Mouse (Mus musculus): ENCODE measurements around the gene Igsf8. TPM values are rescaled to one million over a fixed set of nuclear protein-coding genes. Genes with fewer than 3 reads are reported as not detected.

Gene Igsf8
- total RNA-seq, 2 experiments from 2014 or later: 13.8 to 16.3 TPM

- DNase-seq: no peak
- intact Hi-C loops (cut with DNase I): no loop called here
Observed at GRCm38 (mm10) chr1:172258314-172258713, 3.1 kb upstream of the Igsf8 start, which contains the start of gene Atp1a4. Gene Atp1a4, minus strand, starts transcription at chr1:172258414.

GRCm38 (mm10) chr1:172271208-172271607, 9.8 kb downstream of the Igsf8 start:
- DNase-seq: no peak
- intact Hi-C loops (cut with DNase I): no loop called here

GRCm38 (mm10) chr1:172271765-172272164, 10.3 kb downstream of the Igsf8 start:
- DNase-seq: no peak
- intact Hi-C loops (cut with DNase I): no loop called here

DNA sequence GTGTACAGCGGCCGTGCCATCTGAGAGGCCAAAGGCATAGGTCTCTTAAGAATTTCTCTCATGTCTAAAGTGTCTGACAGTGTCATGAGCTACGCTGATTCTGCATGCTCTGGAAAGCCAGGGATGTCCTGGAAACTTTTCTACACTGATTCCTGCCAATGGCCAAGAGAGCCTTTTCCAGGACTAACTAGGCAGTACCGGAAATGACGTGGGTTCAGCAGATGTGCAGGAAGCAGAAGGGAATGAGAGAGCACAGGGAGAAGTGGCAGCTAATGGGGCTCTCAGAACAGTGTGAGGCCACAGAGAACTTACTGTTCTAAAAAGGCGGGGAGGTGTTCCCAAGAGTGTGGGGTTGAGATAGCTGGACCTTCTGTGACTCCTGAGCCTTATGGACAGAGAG, 11.9 kb downstream of the Igsf8 start:
- peak; percentile 33 to 55 for DNase-seq
- intact Hi-C loops (cut with DNase I): no loop called here

- intact Hi-C loops (cut with DNase I): no loop called here
- DNase-seq: no peak
Observed at GRCm38 (mm10) chr1:172274116-172274515, 12.7 kb downstream of the Igsf8 start.

- no peak for DNase-seq
- intact Hi-C loops (cut with DNase I): no loop called here
Observed at GRCm38 (mm10) chr1:172274547-172274946, 13.1 kb downstream of the Igsf8 start.

- intact Hi-C loops (cut with DNase I): no loop called here
- DNase-seq: no peak
Observed at GRCm38 (mm10) chr1:172277172-172277571, 15.7 kb downstream of the Igsf8 start.

DNA sequence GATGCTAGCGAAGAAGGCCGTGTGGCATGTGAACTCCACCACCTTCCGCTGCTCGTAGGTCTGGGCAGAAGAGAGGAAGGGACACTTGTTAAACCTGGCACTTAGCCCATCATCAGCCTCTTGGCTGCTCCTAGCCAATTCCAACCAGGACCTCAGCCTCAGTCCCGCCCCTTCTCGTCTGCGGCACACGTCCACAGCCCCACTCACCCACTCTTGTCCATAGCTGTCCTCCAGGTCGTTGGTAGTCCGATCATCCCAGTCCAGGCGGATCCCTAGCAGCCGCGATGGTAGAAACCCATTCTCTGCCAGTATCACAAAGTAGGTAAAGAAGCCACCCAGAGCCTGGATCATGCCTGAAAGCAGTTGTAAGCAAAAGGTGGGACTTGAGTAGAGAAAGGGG, 16.9 kb downstream of the Igsf8 start:
- no peak for DNase-seq
- intact Hi-C loops (cut with DNase I): no loop called here

- intact Hi-C loops (cut with DNase I): no loop called here
- DNase-seq: no peak
Observed at GRCm38 (mm10) chr1:172279768-172280509, 18.5 kb downstream of the Igsf8 start.

GRCm38 (mm10) chr1:172281522-172282254, 20.2 kb downstream of the Igsf8 start:
- no peak for DNase-seq
- intact Hi-C loops (cut with DNase I): no loop called here

- no peak for DNase-seq
- intact Hi-C loops (cut with DNase I): no loop called here
Observed at GRCm38 (mm10) chr1:172283073-172283472, 21.6 kb downstream of the Igsf8 start.

- no peak for DNase-seq
- intact Hi-C loops (cut with DNase I): no loop called here
Observed at GRCm38 (mm10) chr1:172284221-172284620, 22.8 kb downstream of the Igsf8 start.

- DNase-seq: no peak
- intact Hi-C loops (cut with DNase I): no loop called here
Observed at GRCm38 (mm10) chr1:172286740-172287139, 25.3 kb downstream of the Igsf8 start.

DNA sequence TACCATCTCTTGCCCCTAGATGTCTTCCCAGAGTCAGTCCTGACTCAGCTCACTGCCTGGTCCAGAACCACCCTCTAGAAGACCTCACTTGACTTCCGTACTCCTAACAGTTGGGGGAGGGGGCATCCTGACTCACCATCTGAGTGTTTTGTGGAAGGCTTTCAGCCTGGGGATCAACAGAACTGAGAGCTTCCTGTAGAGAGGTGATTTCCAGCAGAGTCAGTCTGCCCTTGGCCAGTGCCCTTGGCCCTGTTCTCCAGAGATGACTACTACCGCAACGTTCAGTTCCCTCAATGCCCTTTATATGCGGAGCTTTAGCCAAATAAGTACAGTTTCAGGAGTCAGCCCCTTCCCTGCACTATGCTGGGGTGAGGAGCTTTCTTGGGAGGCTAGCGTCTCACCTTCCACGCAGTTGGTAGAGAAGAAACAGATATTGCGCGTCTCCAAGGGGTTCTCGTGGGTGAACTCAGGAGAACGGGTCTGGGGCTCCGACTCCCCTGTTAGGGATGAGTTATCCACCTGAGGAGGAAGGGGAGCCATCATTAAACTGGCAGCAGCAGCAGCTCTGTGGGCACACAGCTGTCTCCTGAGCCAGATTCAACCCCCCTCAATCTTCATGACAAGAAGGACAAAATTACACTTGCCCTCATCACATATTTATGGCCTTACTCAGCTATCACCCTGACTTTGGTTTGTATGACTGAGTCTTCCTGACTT, 27.6 kb downstream of the Igsf8 start:
- intact Hi-C loops (cut with DNase I): no loop called here
- no peak for DNase-seq

DNA sequence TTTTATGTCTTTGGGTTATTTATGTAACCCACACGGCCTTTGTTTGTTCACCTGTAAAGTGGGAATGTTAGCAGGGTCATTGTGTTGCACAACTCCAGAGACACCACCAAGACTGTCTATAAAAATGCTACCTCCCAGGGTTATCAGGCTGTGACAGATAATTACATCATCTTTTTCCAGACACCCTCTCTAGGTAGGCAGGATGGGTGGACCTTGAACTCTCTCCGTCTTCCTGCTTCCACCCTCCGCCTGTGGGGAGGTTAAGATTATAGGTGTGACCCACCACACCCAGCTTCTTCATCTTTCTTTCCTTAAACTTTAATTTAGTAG, 28.1 kb downstream of the Igsf8 start:
- intact Hi-C loops (cut with DNase I): no loop called here
- DNase-seq: no peak

GRCm38 (mm10) chr1:172292880-172293279, 31.4 kb downstream of the Igsf8 start:
- DNase-seq: no peak
- intact Hi-C loops (cut with DNase I): no loop called here

DNA sequence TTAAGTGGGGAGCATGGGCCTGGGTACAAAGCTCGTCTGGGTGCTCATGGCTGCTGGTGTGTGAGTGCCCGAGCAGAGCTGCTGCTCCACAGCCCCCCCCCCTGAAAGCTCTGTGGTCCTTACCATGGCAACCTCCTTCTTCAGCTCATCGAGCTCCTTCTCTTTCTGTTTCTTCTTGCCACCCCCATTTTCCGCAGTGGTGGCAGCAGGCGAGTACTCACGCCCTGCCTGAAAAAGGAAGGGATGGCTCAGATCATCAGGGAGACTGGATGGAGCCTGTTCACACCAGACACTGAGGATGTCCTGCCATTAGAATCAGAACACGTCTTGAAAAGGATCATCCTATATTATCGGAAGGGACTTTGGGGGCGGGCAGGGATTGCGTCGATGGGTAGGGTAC, 32.0 kb downstream of the Igsf8 start:
- intact Hi-C loops (cut with DNase I): no loop called here
- no peak for DNase-seq

GRCm38 (mm10) chr1:172295751-172296197, 34.3 kb downstream of the Igsf8 start:
- peak; percentile 59 to 70 for DNase-seq
- intact Hi-C loops (cut with DNase I): no loop called here

- DNase-seq: peak; percentile 65 to 67
- intact Hi-C loops (cut with DNase I): no loop called here
Observed at GRCm38 (mm10) chr1:172296816-172297510, 35.5 kb downstream of the Igsf8 start.

DNA sequence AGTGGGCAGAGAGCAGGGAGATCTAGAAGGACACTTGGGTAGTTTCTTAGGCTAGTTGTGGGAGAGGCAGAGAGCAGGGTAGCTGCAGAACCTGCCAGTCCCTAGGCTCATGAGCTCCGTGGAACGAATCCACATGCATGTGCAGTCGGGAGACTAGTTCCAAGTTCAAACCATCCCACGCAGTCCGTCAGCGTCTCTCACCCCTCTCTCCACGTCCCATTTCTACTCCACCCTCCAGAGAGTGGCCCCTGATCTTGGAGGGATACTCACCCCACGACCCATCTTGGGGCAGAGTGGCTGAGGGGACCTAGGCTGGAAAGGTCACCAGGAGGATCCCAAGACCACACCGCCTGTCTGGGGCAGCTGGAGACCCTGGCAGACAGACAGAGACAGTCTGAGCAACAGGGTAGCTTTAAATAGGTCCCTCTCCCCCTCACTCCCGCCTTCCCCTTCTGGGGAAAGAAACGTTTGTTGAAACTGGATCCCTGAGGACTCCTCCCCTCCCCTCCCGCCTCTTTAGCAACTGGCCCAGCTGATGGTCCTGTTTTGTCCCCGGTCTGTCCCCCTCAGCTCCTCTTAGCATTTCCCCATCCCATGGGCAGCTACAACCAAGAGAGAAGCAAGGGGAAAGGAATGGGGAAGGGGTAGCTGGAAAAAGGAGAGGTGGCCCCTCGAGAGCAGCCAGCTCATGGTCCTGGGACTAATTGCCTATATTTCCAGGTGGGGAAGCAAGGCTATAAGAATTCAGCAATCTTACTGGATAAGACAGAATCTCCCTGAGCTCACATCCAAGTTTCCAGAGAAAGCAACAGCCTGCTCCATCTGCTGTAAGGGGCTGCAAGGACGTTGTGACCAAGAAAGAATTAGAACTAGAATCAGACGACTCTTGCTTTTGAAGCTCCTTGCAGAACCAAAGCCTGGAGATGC, 36.4 kb downstream of the Igsf8 start, which contains the start of gene Atp1a2:
TSS of gene Atp1a2 (minus strand) at position 454 of the 927 bp plus-strand sequence.
- DNase-seq: peak; percentile 76 to 78
- intact Hi-C loops (cut with DNase I): no loop called here

All from heart, postnatal 14 days (tissue).